Mouse (Mus musculus): ENCODE data around the gene 2310011J03Rik.

GRCm38 (mm10) chr10:80339941-80340750 lies 19.8 kb upstream of the 2310011J03Rik start:
- TF ChIP-seq CTCF (IDR thresholded peaks at IDR 0.05; ENCODE audit: control insufficient read depth, insufficient read depth, insufficient read length) (peak; percentile 77), MYOG (IDR thresholded peaks at IDR 0.05; ENCODE audit: control insufficient read depth, extremely low read depth, insufficient read length) (no peak), MYOD1 (IDR thresholded peaks at IDR 0.05; ENCODE audit: control insufficient read depth, insufficient read length, low read depth) (no peak), MAX (IDR thresholded peaks at IDR 0.05) (no peak)
